Mouse (Mus musculus) myocyte (in vitro differentiated cells): ENCODE data around the gene Gm49336.

Source experiments
- POLR2A ChIP-seq: IDR thresholded peaks from one replicate; pipeline ENCODE4 v1.6.1; 2011; ENCODE audit warnings: low read depth, mild to moderate bottlenecking, control low read depth, moderate library complexity; ENCODE audit not compliant: insufficient read length
- POLR2AphosphoS2 ChIP-seq: IDR thresholded peaks from one replicate; pipeline ENCODE4 v1.6.1; 2011; ENCODE audit warnings: low read depth, control low read depth; ENCODE audit not compliant: insufficient read length

DNA sequence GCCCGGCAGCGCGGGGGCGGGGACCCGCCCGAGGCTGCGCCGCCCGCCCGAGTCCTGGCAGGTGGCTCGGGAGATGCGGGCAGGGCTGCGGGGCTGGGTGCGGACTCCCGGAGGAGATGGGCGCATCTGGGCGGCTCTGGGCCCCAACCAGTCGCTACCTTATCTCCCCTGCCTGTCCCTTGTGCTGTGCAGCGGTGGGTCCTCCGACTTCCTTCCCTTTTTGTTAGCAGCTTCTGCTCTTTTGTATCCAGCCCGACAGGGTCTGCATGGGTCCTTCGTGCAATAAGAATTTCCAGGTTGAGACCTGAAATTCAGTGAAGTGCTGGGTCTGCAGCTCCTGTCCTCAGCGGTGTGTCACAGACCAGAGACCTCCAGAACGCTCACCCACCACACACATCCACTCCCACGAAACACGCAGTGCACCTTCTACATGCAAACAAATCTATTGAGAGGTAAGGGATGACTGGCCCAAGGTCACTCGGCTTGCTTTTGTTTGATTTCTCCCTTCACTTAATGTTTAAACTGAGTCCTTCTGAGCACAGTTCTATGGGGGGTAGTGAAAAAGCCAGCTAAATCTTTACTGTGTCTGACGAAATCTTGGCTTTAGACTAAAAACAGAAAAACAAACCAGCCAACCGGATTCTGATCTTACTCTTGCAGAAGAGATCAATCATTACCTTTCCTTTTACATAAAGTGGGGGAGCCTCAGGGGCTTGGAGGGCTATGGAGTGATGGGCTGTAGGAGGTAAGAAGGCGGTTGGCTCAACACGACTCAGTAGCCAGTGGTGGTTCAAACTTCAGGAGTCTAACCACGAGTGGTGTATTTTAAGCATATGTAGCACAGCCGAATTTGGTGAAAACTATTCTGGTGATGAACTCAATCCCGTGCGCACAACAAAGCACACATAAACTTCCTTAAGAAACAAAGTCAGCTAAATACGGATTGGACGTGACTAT lies 73.4 kb downstream of the Gm49336 start:
- TF ChIP-seq POLR2AphosphoS2 (no peak), POLR2A (no peak)
